Mouse (Mus musculus) liver, embryonic 14.5 days (tissue): Measurements from ENCODE around the gene Mipol1. TPM values are rescaled to one million over a fixed set of nuclear protein-coding genes. Genes with fewer than 3 reads are reported as not detected.

Source experiments
- ATAC-seq: fragments of 200-750 bp; cut with Nextera tagmentation; 2 replicates; pipeline ENCODE4 v1.8.0; 2017; ENCODE audit warnings: moderate number of reproducible peaks, mild to moderate bottlenecking, moderate library complexity; ENCODE audit not compliant: insufficient read depth
- DNase-seq, 3 experiments: peaks; one replicate each; pipeline ENCODE4 v3.0.0-alpha.2; 2012 to 2013; ENCODE audit warnings: low read depth in 3 of 3, low spot score in 3 of 3
- H3K27ac ChIP-seq: fragments of 300-500 bp; sonication (generic); 2 replicates; pipeline ENCODE4 v1.5.1; 2014; ENCODE audit warnings: moderate library complexity, mild to moderate bottlenecking, control low read depth, inconsistent platforms
- H3K27me3 ChIP-seq: fragments of 300-500 bp; sonication (generic); 2 replicates; pipeline ENCODE4 v1.6.1; 2014; ENCODE audit warnings: mild to moderate bottlenecking, low read length, moderate library complexity; ENCODE audit not compliant: control insufficient read depth, insufficient read depth
- H3K36me3 ChIP-seq: fragments of 300-500 bp; sonication (generic); replicated peaks from 2 replicates; pipeline ENCODE4 v1.6.1; 2014; ENCODE audit warnings: low read depth; ENCODE audit not compliant: control insufficient read depth, insufficient read depth
- H3K4me1 ChIP-seq, 2 experiments: fragments of 200-500 bp in 1 of 2; fragments of 300-500 bp in 1 of 2; sonication (generic) in 1 of 2; replicated peaks; 2 replicates each; pipeline ENCODE4 v1.6.1; 2012 to 2014; ENCODE audit warnings: antibody characterized with exemption in 1 of 2, inconsistent platforms in 1 of 2, low read length in 1 of 2; ENCODE audit not compliant: control insufficient read depth in 2 of 2, insufficient read depth in 2 of 2
- H3K4me2 ChIP-seq: fragments of 300-500 bp; sonication (generic); 2 replicates; pipeline ENCODE4 v1.6.1; 2014; ENCODE audit warnings: low read depth, mild to moderate bottlenecking, control low read depth, moderate library complexity
- H3K4me3 ChIP-seq, 2 experiments: fragments of 200-500 bp in 1 of 2; fragments of 300-500 bp in 1 of 2; sonication (generic) in 1 of 2; 2 replicates each; pipeline ENCODE4 v1.5.1; 2012 to 2014; ENCODE audit warnings: low read depth in 2 of 2, low read length in 2 of 2, mild to moderate bottlenecking in 2 of 2, control low read depth in 1 of 2, inconsistent platforms in 1 of 2, moderate library complexity in 1 of 2; ENCODE audit not compliant: insufficient read depth in 1 of 2
- H3K9ac ChIP-seq: fragments of 300-500 bp; sonication (generic); replicated peaks from 2 replicates; pipeline ENCODE4 v1.6.1; 2014; ENCODE audit warnings: mild to moderate bottlenecking, control low read depth, moderate library complexity
- H3K9me3 ChIP-seq: fragments of 300-500 bp; sonication (generic); 2 replicates; pipeline ENCODE4 v1.6.1; 2016; ENCODE audit warnings: low read length, mixed read lengths; ENCODE audit not compliant: control insufficient read depth
- CTCF ChIP-seq: IDR thresholded peaks from 2 replicates; pipeline ENCODE4 v1.5.1; 2016; ENCODE audit warnings: antibody characterized with exemption, low read depth, control low read depth
- EP300 ChIP-seq: IDR thresholded peaks from 2 replicates; pipeline ENCODE4 v1.6.1; 2016; ENCODE audit warnings: antibody characterized with exemption, low read depth
- whole genome bisulfite sequencing: fragments of 180-500 bp; shearing (Covaris S2); extraction: QIAGEN DNeasy Blood & Tissue Kit; methylation state at CpG from one replicate; pipeline ENCODE4 v1.1.7; 2014; ENCODE audit not compliant: insufficient replicate concordance; 5-methylcytosine and 5-hydroxymethylcytosine counted together
- polyA plus RNA-seq, 2 experiments: library from polyadenylated mRNA; depleted of rRNA in 1 of 2; stranded (reverse) in 1 of 2; unstranded in 1 of 2; fragments of >200 nt; fragmentation: Nextera tagmentation in 1 of 2; extraction: Ambion mirVana in 1 of 2; gene quantifications; 2 replicates each; pipeline versions ENCODE4 v1.2.1 to v1.2.3; 2012 to 2014

The Mipol1 gene
- polyA plus RNA-seq, 2 experiments, result 1.7 to 3.5 TPM

GRCm38 (mm10) chr12:57444281-57444903 lies 214.2 kb downstream of the Mipol1 start:
- 66% methylated on average over 10 of the region's 10 CpGs for WGBS
- H3K4me3 ChIP-seq, result no peak overlapping the region

GRCm38 (mm10) chr12:57447331-57447730 lies 217.1 kb downstream of the Mipol1 start:
- ATAC-seq (no peak), DNase-seq (no peak)
- no peak overlapping the region for H3K4me3 ChIP-seq
- H3K9ac ChIP-seq, result no peak overlapping the region
- no peak overlapping the region for H3K27ac ChIP-seq
- WGBS, result 51% methylated on average over 3 of the region's 3 CpGs
- H3K4me1 ChIP-seq, result peaks cover 0 to 4% of the 10 kb centered on the region in 2 experiments; a peak in 2 of 4 replicates
- no peaks in the 10 kb centered on the region for H3K9me3 ChIP-seq
- no peak for TF ChIP-seq CTCF
- TF ChIP-seq EP300, result no peak
- H3K36me3 ChIP-seq, result no peaks in the 10 kb centered on the region
- no peaks in the 10 kb centered on the region for H3K27me3 ChIP-seq
- no peak overlapping the region for H3K4me2 ChIP-seq

More at GRCm38 (mm10) chr12:57444281-57444903, 214.2 kb downstream of the Mipol1 start:
- DNase-seq (peak; percentile 11 to 38 (median 28)), ATAC-seq (peak; percentile 68)
- TF ChIP-seq CTCF (no peak), EP300 (no peak)
- Histone ChIP-seq H3K9me3 (no peaks in the 10 kb centered on the region), H3K9ac (no peak overlapping the region), H3K4me2 (no peak overlapping the region), H3K4me1 (peaks cover 0 to 4% of the 10 kb centered on the region in 2 experiments; a peak in 2 of 4 replicates), H3K27ac (no peak overlapping the region), H3K36me3 (no peaks in the 10 kb centered on the region), H3K27me3 (no peaks in the 10 kb centered on the region)

- Histone ChIP-seq H3K27ac (no peak overlapping the region), H3K36me3 (no peaks in the 10 kb centered on the region), H3K9me3 (no peaks in the 10 kb centered on the region), H3K9ac (no peak overlapping the region), H3K4me1 (peaks cover 0 to 4% of the 10 kb centered on the region in 2 experiments; a peak in 1 of 4 replicates), H3K4me2 (no peak overlapping the region), H3K27me3 (no peaks in the 10 kb centered on the region), H3K4me3 (no peak overlapping the region)
- ATAC-seq (no peak), DNase-seq (no peak)
- TF ChIP-seq EP300 (no peak), CTCF (no peak)
- 48% methylated on average over 1 of the region's 1 CpGs for WGBS
Observed at GRCm38 (mm10) chr12:57449299-57449698, 219.1 kb downstream of the Mipol1 start.

DNA sequence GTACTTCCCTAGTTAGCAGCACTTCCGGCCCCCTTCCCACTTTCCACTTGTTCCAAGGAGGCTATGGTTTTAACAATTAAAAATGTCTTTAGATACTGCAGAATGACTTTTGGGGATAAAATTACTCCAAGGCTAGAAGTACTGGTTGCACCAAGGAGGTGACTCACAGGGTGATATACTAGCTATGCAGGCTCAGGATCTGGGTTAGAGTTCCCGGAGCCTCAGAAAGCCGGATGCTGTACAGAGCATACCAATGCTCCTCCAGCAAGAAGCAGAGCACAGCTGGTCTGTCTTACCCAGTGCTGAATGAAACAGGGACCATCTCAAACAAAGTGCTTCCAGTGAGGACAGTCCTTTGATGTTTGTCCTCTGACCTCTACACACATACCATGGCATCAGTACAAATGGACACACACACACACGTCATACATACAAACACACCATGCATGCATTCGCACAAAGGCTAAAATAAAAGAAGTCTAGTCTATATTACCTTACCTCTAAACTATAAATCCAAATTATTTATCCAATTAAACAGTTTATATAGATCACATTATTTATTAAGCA lies 219.9 kb downstream of the Mipol1 start:
- Histone ChIP-seq H3K4me3 (no peak overlapping the region), H3K27ac (no peak overlapping the region), H3K27me3 (no peaks in the 10 kb centered on the region), H3K4me1 (peaks cover 0 to 4% of the 10 kb centered on the region in 2 experiments; a peak in 1 of 4 replicates), H3K4me2 (no peak overlapping the region), H3K36me3 (no peaks in the 10 kb centered on the region), H3K9me3 (no peaks in the 10 kb centered on the region), H3K9ac (no peak overlapping the region)
- DNase-seq, result no peak
- 70% methylated on average over 5 of the region's 5 CpGs for WGBS
- no peak for TF ChIP-seq EP300
- TF ChIP-seq CTCF, result no peak
- ATAC-seq, result 0 out of 2 replicates have a peak, but pooled peaks have one; percentile 26

GRCm38 (mm10) chr12:57456911-57457310 lies 226.7 kb downstream of the Mipol1 start:
- no peaks in the 10 kb centered on the region for H3K36me3 ChIP-seq
- no peaks in the 10 kb centered on the region for H3K27me3 ChIP-seq
- H3K27ac ChIP-seq, result no peak overlapping the region
- no peak overlapping the region for H3K4me3 ChIP-seq
- no peak overlapping the region for H3K9ac ChIP-seq
- no peaks in the 10 kb centered on the region for H3K4me1 ChIP-seq
- WGBS, result 52% methylated on average over 4 of the region's 4 CpGs
- no peak overlapping the region for H3K4me2 ChIP-seq
- no peaks in the 10 kb centered on the region for H3K9me3 ChIP-seq
- ATAC-seq (no peak), DNase-seq (no peak)
- no peak for TF ChIP-seq CTCF
- TF ChIP-seq EP300, result no peak
